Mouse (Mus musculus) stomach, embryonic 15.5 days (tissue): ENCODE measurements around the gene Mcm3ap. TPM values are rescaled to one million over a fixed set of nuclear protein-coding genes. Genes with fewer than 3 reads are reported as not detected.

Experiments
- ATAC-seq: fragments of 200-750 bp; cut with Nextera tagmentation; 2 replicates; pipeline ENCODE4 v1.8.0; 2017; ENCODE audit warnings: low read depth, moderate number of reproducible peaks, moderate TSS enrichment; ENCODE audit not compliant: insufficient read depth, low FRiP score
- H3K27ac ChIP-seq: fragments of 300-500 bp; sonication (generic); 2 replicates; pipeline ENCODE4 v1.5.1; 2015; ENCODE audit warnings: mild to moderate bottlenecking, inconsistent platforms
- H3K27me3 ChIP-seq: fragments of 300-500 bp; sonication (generic); replicated peaks from 2 replicates; pipeline ENCODE4 v1.6.1; 2015; ENCODE audit warnings: inconsistent platforms
- H3K36me3 ChIP-seq: fragments of 300-500 bp; sonication (generic); 2 replicates; pipeline ENCODE4 v1.6.1; 2015; ENCODE audit warnings: inconsistent platforms
- H3K4me1 ChIP-seq: fragments of 300-500 bp; sonication (generic); 2 replicates; pipeline ENCODE4 v1.6.1; 2015; ENCODE audit warnings: inconsistent platforms
- H3K4me2 ChIP-seq: fragments of 300-500 bp; sonication (generic); 2 replicates; pipeline ENCODE4 v1.6.1; 2015; ENCODE audit warnings: mild to moderate bottlenecking, inconsistent platforms
- H3K4me3 ChIP-seq: fragments of 300-500 bp; sonication (generic); replicated peaks from 2 replicates; pipeline ENCODE4 v1.5.1; 2015; ENCODE audit warnings: inconsistent platforms
- H3K9ac ChIP-seq: fragments of 300-500 bp; sonication (generic); 2 replicates; pipeline ENCODE4 v1.6.1; 2015; ENCODE audit warnings: inconsistent platforms
- H3K9me3 ChIP-seq: fragments of 300-500 bp; sonication (generic); 2 replicates; pipeline ENCODE4 v1.6.1; 2016; ENCODE audit warnings: inconsistent platforms
- whole genome bisulfite sequencing: fragments of 180-500 bp; shearing (Covaris S2); methylation state at CpG from one replicate; pipeline ENCODE4 v1.1.7; 2015; 5-methylcytosine and 5-hydroxymethylcytosine counted together
- polyA plus RNA-seq: library from polyadenylated mRNA; unstranded; fragments of >200 nt; fragmentation: Nextera tagmentation; extraction: Ambion mirVana; gene quantifications from 2 replicates; pipeline ENCODE4 v1.2.1, GENCODE M21; 2015

Gene Mcm3ap
- polyA plus RNA-seq, 1 experiment from 2014 or later: 42.5 TPM

GRCm38 (mm10) chr10:76548218-76548617 is 79.5 kb downstream of the Mcm3ap start:
- ATAC-seq: no peak
- WGBS: 89% methylated on average over 8 of the region's 8 CpGs
- no peaks in the 10 kb centered on the region for H3K27me3 ChIP-seq
- H3K4me1 ChIP-seq: no peaks in the 10 kb centered on the region
- no peak overlapping the region for H3K4me2 ChIP-seq
- no peak overlapping the region for H3K4me3 ChIP-seq
- no peak overlapping the region for H3K9ac ChIP-seq
- peaks cover 54% of the 10 kb centered on the region for H3K36me3 ChIP-seq
- no peaks in the 10 kb centered on the region for H3K9me3 ChIP-seq
- H3K27ac ChIP-seq: no peak overlapping the region

- no peak overlapping the region for H3K4me3 ChIP-seq
- no peak overlapping the region for H3K27ac ChIP-seq
- peaks cover 51% of the 10 kb centered on the region for H3K36me3 ChIP-seq
- H3K9ac ChIP-seq: no peak overlapping the region
- no peaks in the 10 kb centered on the region for H3K27me3 ChIP-seq
- no peak for ATAC-seq
- no peaks in the 10 kb centered on the region for H3K4me1 ChIP-seq
- H3K9me3 ChIP-seq: no peaks in the 10 kb centered on the region
- H3K4me2 ChIP-seq: no peak overlapping the region
- WGBS: 88% methylated on average over 5 of the region's 5 CpGs
Measured at GRCm38 (mm10) chr10:76550458-76550857, 81.7 kb downstream of the Mcm3ap start.

- H3K9ac ChIP-seq: no peak overlapping the region
- no peak for ATAC-seq
- H3K27ac ChIP-seq: no peak overlapping the region
- no peaks in the 10 kb centered on the region for H3K9me3 ChIP-seq
- H3K27me3 ChIP-seq: no peaks in the 10 kb centered on the region
- no peak overlapping the region for H3K4me3 ChIP-seq
- 82% methylated on average over 3 of the region's 3 CpGs for WGBS
- no peak overlapping the region for H3K4me2 ChIP-seq
- H3K4me1 ChIP-seq: no peaks in the 10 kb centered on the region
- H3K36me3 ChIP-seq: peaks cover 48% of the 10 kb centered on the region
Measured at GRCm38 (mm10) chr10:76551556-76551955, 82.8 kb downstream of the Mcm3ap start.

- Histone ChIP-seq H3K27ac (no peak overlapping the region), H3K36me3 (peaks cover 38% of the 10 kb centered on the region), H3K9ac (no peak overlapping the region), H3K9me3 (no peaks in the 10 kb centered on the region), H3K4me2 (no peak overlapping the region), H3K4me1 (no peaks in the 10 kb centered on the region), H3K27me3 (no peaks in the 10 kb centered on the region), H3K4me3 (no peak overlapping the region)
- 88% methylated on average over 5 of the region's 5 CpGs for WGBS
- ATAC-seq: no peak
Measured at GRCm38 (mm10) chr10:76554061-76554460, 85.3 kb downstream of the Mcm3ap start.

GRCm38 (mm10) chr10:76561972-76562371 is 93.2 kb downstream of the Mcm3ap start, which contains the start of gene Spatc1l:
Gene Spatc1l (plus strand): TSS chr10:76562272.
- Histone ChIP-seq H3K9me3 (no peaks in the 10 kb centered on the region), H3K4me3 (no peak within 1 kb of the TSS), H3K4me1 (no peaks in the 10 kb centered on the region), H3K9ac (no peak within 1 kb of the TSS), H3K36me3 (0 out of 2 replicates have a peak, but pooled peaks cover 2% of the 10 kb centered on the region), H3K4me2 (no peak within 1 kb of the TSS), H3K27ac (no peak within 1 kb of the TSS), H3K27me3 (no peaks in the 10 kb centered on the region)
- 90% methylated on average over 10 of the region's 10 CpGs for WGBS
- ATAC-seq: no peak

Other genes with a start within 250 kb of the Mcm3ap start
- gene Prmt2, start 231.1 kb upstream of the Mcm3ap start, polyA plus RNA-seq: 48.4 and 51.3 TPM in 2 replicates
- 2.5 and 2.8 TPM in 2 replicates for gene S100b, start 215.1 kb upstream of the Mcm3ap start, polyA plus RNA-seq
- gene Dip2a, start 123.6 kb upstream of the Mcm3ap start, polyA plus RNA-seq: 9.5 and 10.9 TPM in 2 replicates
- gene AC141477.1, start 28.5 kb upstream of the Mcm3ap start, polyA plus RNA-seq: 1.7 TPM in 1 of 2 replicates, not detected in the other
- 13.6 and 14.1 TPM in 2 replicates for gene Pcnt, start 26.1 kb upstream of the Mcm3ap start, polyA plus RNA-seq
- gene 2610028H24Rik, start 19.8 kb upstream of the Mcm3ap start, polyA plus RNA-seq: not detected in 2 replicates
- 5.4 and 5.6 TPM in 2 replicates for gene Ybey, start 187 bp downstream of the Mcm3ap start, polyA plus RNA-seq
- gene Lss, start 62.7 kb downstream of the Mcm3ap start, polyA plus RNA-seq: 40.6 and 51.9 TPM in 2 replicates
- 0.09 and 0.13 TPM in 2 replicates for gene Spatc1l, start 93.3 kb downstream of the Mcm3ap start, polyA plus RNA-seq
- gene Ftcd, start 106.7 kb downstream of the Mcm3ap start, polyA plus RNA-seq: 0.99 and 2.2 TPM in 2 replicates
- gene Col6a2, start 154.7 kb downstream of the Mcm3ap start, polyA plus RNA-seq: 294 and 297 TPM in 2 replicates